Comparison of ENCODE assay signal across 9 mouse cellular contexts in genomic region chr13:98008588-98008987, GRCm38 (mm10).
DNase-seq lines count a peak whose midpoint lies in the region; ATAC-seq and TF ChIP-seq lines count a peak whose summit lies in the region.
"Had no signal": no experiment of that assay in that cellular context is flagged by ENCODE, and none has a peak within 500 bp of the region (broad histone marks: within the 10 kb centered on the region; RNA-seq: fewer than 3 reads in every experiment).

No protein-coding gene starts in this region.

- no peak overlapping the region for H3K27ac ChIP-seq in kidney, embryonic 15.5 days
- no peak overlapping the region for H3K27ac ChIP-seq in hindbrain, embryonic 14.5 days
- no peak overlapping the region for H3K27ac ChIP-seq in midbrain, postnatal 0 days (ENCODE audit: low read depth, low read length)

- H3K36me3 ChIP-seq in kidney, embryonic 15.5 days: no peaks in the 10 kb centered on the region
- no peaks in the 10 kb centered on the region for H3K36me3 ChIP-seq in hindbrain, embryonic 14.5 days (replicated peaks; ENCODE audit: control insufficient read depth, insufficient read depth)
- no peaks in the 10 kb centered on the region for H3K36me3 ChIP-seq in midbrain, postnatal 0 days (ENCODE audit: insufficient read depth, low read length)

- H3K9me3 ChIP-seq in kidney, embryonic 15.5 days (replicated peaks): no peaks in the 10 kb centered on the region
- H3K9me3 ChIP-seq in hindbrain, embryonic 14.5 days (ENCODE audit: control insufficient read depth, low read length): no peaks in the 10 kb centered on the region
- no peaks in the 10 kb centered on the region for H3K9me3 ChIP-seq in midbrain, postnatal 0 days (ENCODE audit: low read length)

- intact Hi-C loops in heart, postnatal 36 days (cut with DNase I): no loop called here
- intact Hi-C loops in gastrocnemius, postnatal 14 days (cut with DNase I; ENCODE audit: low total_unique reads): no loop called here

- H3K4me1 ChIP-seq in kidney, embryonic 15.5 days: peaks cover 29% of the 10 kb centered on the region
- no peaks in the 10 kb centered on the region for H3K4me1 ChIP-seq in hindbrain, embryonic 14.5 days (replicated peaks; ENCODE audit: control insufficient read depth, insufficient read depth, low read length)
- H3K4me1 ChIP-seq in midbrain, postnatal 0 days (ENCODE audit: insufficient read depth, low read length): no peaks in the 10 kb centered on the region

- H3K4me2 ChIP-seq in kidney, embryonic 15.5 days: no peak overlapping the region
- H3K4me2 ChIP-seq in hindbrain, embryonic 14.5 days (replicated peaks): no peak overlapping the region
- H3K4me2 ChIP-seq in midbrain, postnatal 0 days (ENCODE audit: low read depth, low read length, poor library complexity, severe bottlenecking): no peak overlapping the region

- no peak for TF ChIP-seq CTCF in midbrain, postnatal 0 days (IDR thresholded peaks at IDR 0.05)

- 87% methylated on average over 10 of the region's 10 CpGs for WGBS in kidney, embryonic 15.5 days
- WGBS in hindbrain, embryonic 14.5 days: 94% methylated on average over 10 of the region's 10 CpGs
- WGBS in midbrain, postnatal 0 days: 91% methylated on average over 10 of the region's 10 CpGs

- peak; percentile 60 to 65 for DNase-seq in kidney, adult 8-10 months
- peak; percentile 28 for DNase-seq in adrenal gland, postnatal 25 days
- peak; percentile 52 to 65 for DNase-seq in heart, postnatal 36 days
- peak; percentile 63 for DNase-seq in lung, postnatal 25 days (ENCODE audit: low spot score)
- DNase-seq in hindbrain, embryonic 14.5 days (ENCODE audit: low spot score): no peak
- no peak for DNase-seq in midbrain, postnatal 0 days (ENCODE audit: low spot score)
- no peak for DNase-seq in gastrocnemius, postnatal 14 days
- DNase-seq: cerebellum, postnatal 14 days had no signal

- H3K9ac ChIP-seq in kidney, embryonic 15.5 days: no peak overlapping the region
- no peak overlapping the region for H3K9ac ChIP-seq in hindbrain, embryonic 14.5 days
- H3K9ac ChIP-seq in midbrain, postnatal 0 days (replicated peaks; ENCODE audit: low read length, poor library complexity, severe bottlenecking): no peak overlapping the region

- ATAC-seq in kidney, embryonic 15.5 days (replicated peaks; ENCODE audit: low FRiP score): no peak
- ATAC-seq in hindbrain, embryonic 14.5 days (ENCODE audit: low FRiP score): no peak
- ATAC-seq in midbrain, postnatal 0 days (ENCODE audit: low FRiP score): no peak

- H3K27me3 ChIP-seq in kidney, embryonic 15.5 days: no peaks in the 10 kb centered on the region
- no peaks in the 10 kb centered on the region for H3K27me3 ChIP-seq in hindbrain, embryonic 14.5 days (ENCODE audit: control insufficient read depth, insufficient read depth, low read length)
- no peaks in the 10 kb centered on the region for H3K27me3 ChIP-seq in midbrain, postnatal 0 days (ENCODE audit: insufficient read depth, low read length)

- H3K4me3 ChIP-seq in kidney, embryonic 15.5 days (replicated peaks): no peak overlapping the region
- no peak overlapping the region for H3K4me3 ChIP-seq in hindbrain, embryonic 14.5 days (replicated peaks; ENCODE audit: low read length)
- no peak overlapping the region for H3K4me3 ChIP-seq in midbrain, postnatal 0 days (ENCODE audit: low read depth, low read length)

Comparison
In these comparisons a context has a peak if more than half of its experiments do, and no peak if none do; other contexts are left out.
1. DNase-seq: peak in kidney, adult 8-10 months (2 of 2), adrenal gland, postnatal 25 days (single experiment), heart, postnatal 36 days (2 of 2) and lung, postnatal 25 days (single experiment); none in hindbrain, embryonic 14.5 days (single experiment), midbrain, postnatal 0 days (single experiment) and gastrocnemius, postnatal 14 days (single experiment).